Mouse (Mus musculus): Measurements from ENCODE around the gene Ddah1. TPM values are rescaled to one million over a fixed set of nuclear protein-coding genes. Genes with fewer than 3 reads are reported as not detected.
"Not testable (repeated sequence)": the region's sequence is repeated elsewhere in the genome, so short reads cannot be mapped to it uniquely, and the experiment has no call there.

Ddah1 gene
- polyA plus RNA-seq, 1 experiment from 2014 or later = 55.7 TPM

DNA sequence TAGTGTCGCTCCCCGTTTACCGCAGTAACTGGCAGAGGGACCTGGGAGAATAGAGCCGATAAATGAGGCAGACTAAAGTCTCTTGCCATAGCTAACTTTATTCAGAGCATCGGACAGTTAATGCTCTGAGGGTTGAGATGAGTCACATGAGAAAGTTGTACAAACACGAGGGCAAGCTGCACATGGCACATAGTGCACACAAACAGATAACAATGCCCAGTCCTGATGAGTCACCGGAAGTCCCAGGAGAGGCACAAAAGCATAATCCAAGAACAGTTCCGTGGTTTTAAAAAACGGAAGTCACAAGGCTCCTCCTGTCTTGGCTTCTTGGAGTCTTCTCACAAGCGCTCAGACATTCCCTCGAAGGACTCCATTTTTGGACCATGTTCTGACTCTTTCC is 117.6 kb downstream of the Ddah1 start:
- no peak overlapping the region for H3K4me2 ChIP-seq (replicated peaks)
- no peaks in the 10 kb centered on the region for H3K9me3 ChIP-seq
- no peak for ATAC-seq (ENCODE audit: low FRiP score, low read depth)
- 93% methylated on average over 11 of the region's 11 CpGs for WGBS
- no peak overlapping the region for H3K9ac ChIP-seq
- 0 out of 2 replicates have a peak, but pooled peaks cover 3% of the 10 kb centered on the region for H3K27me3 ChIP-seq
- H3K36me3 ChIP-seq = no peaks in the 10 kb centered on the region
- H3K27ac ChIP-seq = no peak overlapping the region
- no peak overlapping the region for H3K4me3 ChIP-seq
- peaks cover 8% of the 10 kb centered on the region; the same call in 1 of the 2 replicates for H3K4me1 ChIP-seq

DNA sequence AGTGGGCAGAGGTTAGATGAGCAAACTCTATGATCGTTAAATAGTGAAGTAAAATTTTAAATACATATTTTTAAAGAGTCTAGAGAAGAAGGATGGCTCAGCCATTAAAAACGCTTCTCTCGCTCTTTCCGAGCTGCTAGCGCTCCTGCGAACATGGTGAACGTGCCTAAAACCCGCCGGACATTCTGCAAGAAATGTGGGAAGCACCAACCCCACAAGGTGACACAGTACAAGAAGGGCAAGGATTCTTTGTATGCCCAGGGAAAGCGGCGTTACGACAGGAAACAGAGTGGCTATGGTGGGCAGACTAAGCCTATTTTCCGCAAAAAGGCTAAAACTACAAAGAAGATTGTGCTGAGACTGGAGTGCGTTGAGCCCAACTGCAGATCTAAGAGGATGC is 120.4 kb downstream of the Ddah1 start:
- not testable (repeated sequence) for H3K4me2 ChIP-seq (replicated peaks); H3K9me3 ChIP-seq; H3K4me3 ChIP-seq; H3K27me3 ChIP-seq; H3K9ac ChIP-seq; H3K36me3 ChIP-seq; ATAC-seq (ENCODE audit: low FRiP score, low read depth); H3K27ac ChIP-seq
- 89% methylated on average over 13 of the region's 14 CpGs for WGBS
- peaks cover 17% of the 10 kb centered on the region for H3K4me1 ChIP-seq

DNA sequence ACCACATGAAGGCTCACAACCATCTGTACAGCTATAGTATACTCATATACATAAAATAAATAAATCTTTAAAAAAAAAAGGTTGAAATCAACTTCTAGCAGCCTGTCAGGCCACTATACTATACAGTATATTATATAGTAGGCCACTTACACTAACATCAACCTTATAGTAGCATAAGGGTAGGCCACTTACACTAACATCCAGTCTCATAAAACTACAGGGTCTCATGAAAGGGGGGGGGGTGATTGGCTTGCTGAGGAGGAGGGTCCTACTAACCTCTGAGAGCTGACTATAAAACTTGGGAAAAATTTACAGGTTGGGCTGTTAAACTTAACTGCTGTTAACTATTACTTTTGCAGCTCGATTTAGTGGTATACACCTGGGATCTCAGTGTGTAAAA is 121.9 kb downstream of the Ddah1 start:
- peak; percentile 83; the same call in 1 of the 2 replicates for ATAC-seq (ENCODE audit: low FRiP score, low read depth)
- H3K9ac ChIP-seq = no peak overlapping the region
- no peak overlapping the region for H3K4me3 ChIP-seq
- H3K27ac ChIP-seq = no peak overlapping the region
- H3K4me2 ChIP-seq (replicated peaks) = no peak overlapping the region
- H3K9me3 ChIP-seq = no peaks in the 10 kb centered on the region
- H3K27me3 ChIP-seq = peaks cover 6% of the 10 kb centered on the region; the same call in 1 of the 2 replicates
- WGBS = 31% methylated on average over 1 of the region's 1 CpGs
- H3K4me1 ChIP-seq = peaks cover 19% of the 10 kb centered on the region
- H3K36me3 ChIP-seq = no peaks in the 10 kb centered on the region

DNA sequence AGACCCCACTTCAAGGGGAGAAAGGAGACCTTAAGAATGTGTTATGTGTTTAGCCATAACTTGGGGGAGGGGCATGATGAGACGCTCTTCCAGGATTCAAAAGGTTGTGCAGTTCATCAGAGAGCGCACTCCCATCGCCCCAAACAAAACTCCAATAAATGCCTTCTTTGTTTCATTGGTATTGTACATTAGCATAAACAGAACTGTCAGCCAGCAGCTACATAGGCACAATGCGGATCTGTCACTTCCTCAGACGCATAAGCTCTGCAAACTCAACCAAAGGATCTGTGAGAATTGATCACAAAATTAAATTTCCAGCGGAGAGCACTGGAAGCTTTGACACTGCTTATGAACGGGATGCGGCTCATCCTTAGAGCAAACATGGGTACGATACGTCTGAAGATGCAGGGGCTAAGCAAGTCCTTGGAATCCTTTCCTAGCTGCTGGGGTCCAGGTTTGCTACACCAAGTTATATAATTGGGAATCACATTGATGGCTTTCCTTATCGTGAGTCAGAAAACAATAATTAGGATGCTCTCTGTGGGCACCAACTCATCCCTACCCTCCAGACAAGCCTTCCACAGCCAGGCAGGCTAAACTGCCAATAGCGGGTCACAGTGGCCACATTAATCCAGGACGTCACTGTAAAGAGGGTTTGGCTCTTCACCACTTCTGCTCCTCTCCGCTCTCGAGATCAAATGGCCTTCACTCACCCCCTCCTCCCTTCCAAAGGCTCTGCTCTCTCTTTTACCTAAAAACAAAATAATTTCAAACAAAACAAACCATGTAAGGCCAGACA is 123.8 kb downstream of the Ddah1 start:
- peaks cover 22% of the 10 kb centered on the region for H3K4me1 ChIP-seq
- no peak for ATAC-seq (ENCODE audit: low FRiP score, low read depth)

DNA sequence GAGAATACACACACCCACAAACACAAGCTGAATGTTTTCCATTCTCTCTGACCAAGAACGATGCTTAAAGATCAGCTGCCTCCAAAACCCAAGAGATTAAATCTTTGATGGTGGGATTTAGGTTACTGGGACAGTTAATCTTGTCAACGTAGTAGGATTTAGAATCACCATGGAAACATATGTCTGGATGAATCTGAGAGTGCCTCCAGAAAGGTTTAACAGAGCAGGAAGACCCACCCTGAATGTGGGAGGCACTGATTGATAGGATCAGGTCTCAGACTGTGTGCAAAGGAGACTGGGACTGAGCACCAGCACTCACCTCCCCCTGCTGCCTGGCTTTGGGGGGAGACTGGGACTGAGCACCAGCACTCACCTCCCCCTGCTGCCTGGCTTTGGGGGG is 124.8 kb downstream of the Ddah1 start:
- Histone ChIP-seq H3K9me3 (no peaks in the 10 kb centered on the region), H3K36me3 (no peaks in the 10 kb centered on the region), H3K4me3 (no peak overlapping the region), H3K27me3 (peaks cover 6% of the 10 kb centered on the region; the same call in 1 of the 2 replicates), H3K9ac (no peak overlapping the region), H3K27ac (no peak overlapping the region), H3K4me1 (peaks cover 22% of the 10 kb centered on the region), H3K4me2 (replicated peaks) (no peak overlapping the region)
- 58% methylated on average over 2 of the region's 2 CpGs for WGBS
- ATAC-seq (ENCODE audit: low FRiP score, low read depth) = no peak

More for the DNA sequence above, 123.8 kb downstream of the Ddah1 start:
- no peak overlapping the region for H3K9ac ChIP-seq
- H3K4me3 ChIP-seq = no peak overlapping the region
- 80% methylated on average over 15 of the region's 15 CpGs for WGBS
- no peaks in the 10 kb centered on the region for H3K9me3 ChIP-seq
- peaks cover 6% of the 10 kb centered on the region; the same call in 1 of the 2 replicates for H3K27me3 ChIP-seq
- H3K27ac ChIP-seq = no peak overlapping the region
- H3K4me2 ChIP-seq (replicated peaks) = no peak overlapping the region
- no peaks in the 10 kb centered on the region for H3K36me3 ChIP-seq

DNA sequence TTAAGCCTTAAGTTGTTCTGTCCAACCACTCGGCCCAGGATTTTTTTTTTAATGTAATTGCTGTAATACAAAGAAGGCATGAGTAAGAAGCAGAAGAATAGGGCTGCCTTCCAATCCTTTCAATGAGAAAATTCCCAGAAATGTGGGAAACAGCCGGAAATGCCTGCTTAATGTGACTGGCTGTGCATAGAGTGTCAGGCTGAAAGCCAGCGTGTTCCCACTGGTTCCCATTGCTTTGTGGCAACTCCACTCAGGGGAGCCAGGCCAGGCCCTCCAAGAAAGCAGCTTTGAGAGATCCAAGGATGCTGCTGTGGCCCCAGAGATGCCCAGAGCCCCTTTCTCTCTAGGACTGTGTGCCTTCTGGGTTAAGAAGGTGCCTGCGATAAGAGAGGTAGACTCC is 126.9 kb downstream of the Ddah1 start:
- no peak for ATAC-seq (ENCODE audit: low FRiP score, low read depth)
- H3K4me3 ChIP-seq = no peak overlapping the region
- peaks cover 23% of the 10 kb centered on the region for H3K4me1 ChIP-seq
- 69% methylated on average over 4 of the region's 4 CpGs for WGBS
- no peaks in the 10 kb centered on the region for H3K9me3 ChIP-seq
- H3K9ac ChIP-seq = no peak overlapping the region
- peak overlapping the region; percentile 40; the same call in 1 of the 2 replicates for H3K27ac ChIP-seq
- H3K4me2 ChIP-seq (replicated peaks) = no peak overlapping the region
- H3K27me3 ChIP-seq = peaks cover 4% of the 10 kb centered on the region; the same call in 1 of the 2 replicates
- H3K36me3 ChIP-seq = peaks cover 6% of the 10 kb centered on the region; the same call in 1 of the 2 replicates

DNA sequence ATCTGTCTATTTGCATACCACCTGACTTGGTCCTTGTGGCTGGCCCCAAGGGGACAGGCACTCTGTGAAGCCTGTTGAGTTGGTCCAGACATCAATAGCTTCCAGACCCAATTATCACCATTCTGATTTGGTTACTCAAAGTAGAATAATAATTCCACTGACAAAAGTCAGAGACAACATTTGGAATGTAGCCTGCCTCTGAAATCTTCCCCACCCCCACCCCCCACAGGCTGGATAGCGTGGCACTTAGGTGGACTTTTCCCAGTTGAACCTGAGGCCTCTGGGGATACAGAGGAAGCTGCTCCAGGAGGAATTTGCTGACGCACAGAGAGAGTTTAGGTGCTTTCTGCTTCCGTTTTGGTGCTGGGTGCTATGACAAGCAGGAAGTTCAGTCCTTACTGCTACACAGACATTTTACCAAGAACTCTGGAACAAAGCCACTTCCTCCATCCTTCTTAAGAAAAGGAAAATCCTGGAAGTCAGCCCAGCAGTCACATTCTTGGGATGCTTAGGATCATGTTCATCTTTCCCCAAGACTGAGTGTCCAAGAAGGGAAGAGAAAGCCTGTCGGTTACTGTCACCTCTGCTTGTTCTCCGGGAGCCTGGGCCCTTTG is 127.5 kb downstream of the Ddah1 start:
- WGBS = 47% methylated on average over 5 of the region's 5 CpGs
- H3K4me2 ChIP-seq (replicated peaks) = no peak overlapping the region
- peaks cover 6% of the 10 kb centered on the region; the same call in 1 of the 2 replicates for H3K36me3 ChIP-seq
- peaks cover 4% of the 10 kb centered on the region; the same call in 1 of the 2 replicates for H3K27me3 ChIP-seq
- no peaks in the 10 kb centered on the region for H3K9me3 ChIP-seq
- peak overlapping the region; percentile 40; the same call in 1 of the 2 replicates for H3K27ac ChIP-seq
- ATAC-seq (ENCODE audit: low FRiP score, low read depth) = no peak
- H3K4me3 ChIP-seq = no peak overlapping the region
- no peak overlapping the region for H3K9ac ChIP-seq
- peaks cover 29% of the 10 kb centered on the region for H3K4me1 ChIP-seq

DNA sequence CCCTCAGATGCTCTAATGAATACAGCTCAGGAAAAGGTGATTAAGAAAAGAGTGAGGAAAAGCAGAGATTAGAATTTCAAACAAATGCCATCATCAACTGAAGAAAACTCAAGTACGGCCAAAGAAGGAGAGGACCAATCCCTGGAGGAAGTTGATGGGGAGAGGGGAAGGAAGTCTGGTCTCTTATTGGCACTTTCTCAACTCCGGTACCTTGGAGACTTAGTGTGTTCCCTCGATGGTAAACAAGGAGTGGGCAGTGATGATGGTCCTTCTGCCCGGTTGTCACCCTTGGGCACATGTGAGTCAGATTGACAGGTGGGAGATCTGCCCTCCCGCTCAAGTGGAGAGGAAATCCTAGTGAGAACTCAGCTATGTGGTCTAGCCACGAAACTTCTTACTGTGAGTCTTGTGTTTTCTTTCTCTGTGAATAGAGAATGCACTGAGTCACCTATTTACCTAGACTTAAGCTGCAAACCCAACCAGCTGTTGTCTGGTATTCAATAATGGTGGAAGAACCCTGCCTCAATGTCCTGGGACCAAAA is 129.0 kb downstream of the Ddah1 start:
- Histone ChIP-seq H3K9ac (no peak overlapping the region), H3K27ac (no peak overlapping the region), H3K36me3 (peaks cover 6% of the 10 kb centered on the region; the same call in 1 of the 2 replicates), H3K4me3 (no peak overlapping the region), H3K27me3 (peaks cover 9% of the 10 kb centered on the region), H3K9me3 (no peaks in the 10 kb centered on the region), H3K4me2 (replicated peaks) (no peak overlapping the region), H3K4me1 (peaks cover 21% of the 10 kb centered on the region)
- 79% methylated on average over 6 of the region's 6 CpGs for WGBS
- ATAC-seq (ENCODE audit: low FRiP score, low read depth) = no peak

DNA sequence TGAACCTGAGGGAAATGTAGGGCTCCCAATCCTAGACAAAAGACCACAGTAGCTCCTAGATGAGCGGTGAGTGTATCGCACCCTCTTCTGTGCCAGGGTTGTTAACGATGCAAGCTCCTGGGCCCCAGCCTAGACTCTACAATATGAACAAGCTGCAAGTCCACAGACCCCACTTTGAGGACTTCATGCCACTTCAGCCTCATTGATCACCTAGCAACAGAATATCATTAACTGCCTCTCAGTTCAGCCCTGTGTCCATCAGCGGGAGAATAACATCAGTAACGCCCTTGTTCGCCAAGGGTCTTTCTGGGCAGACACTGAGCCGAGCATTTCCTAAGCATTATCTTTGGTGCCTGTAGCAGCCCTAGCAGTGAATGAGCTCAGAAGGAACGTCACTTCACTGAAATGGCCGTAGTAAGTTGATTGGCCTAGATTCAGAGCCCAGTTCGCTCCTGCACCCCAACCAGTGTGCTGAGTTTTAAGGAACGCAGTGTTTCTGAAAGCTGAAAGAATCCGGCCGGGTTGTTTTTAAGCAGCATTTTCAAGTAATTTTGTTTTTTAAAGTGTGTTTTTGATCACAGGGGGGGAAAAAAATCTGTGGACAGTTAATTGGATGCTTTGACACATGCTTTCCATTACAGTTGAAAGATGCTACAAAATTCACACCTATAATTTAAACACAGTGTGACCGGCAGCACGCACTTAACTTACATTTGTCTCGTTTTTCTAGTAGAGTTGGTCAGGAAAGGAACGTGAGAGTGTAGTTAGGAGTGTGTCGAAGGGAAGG is 132.1 kb downstream of the Ddah1 start:
- Histone ChIP-seq H3K4me2 (replicated peaks) (no peak overlapping the region), H3K9me3 (no peaks in the 10 kb centered on the region), H3K27me3 (peaks cover 5% of the 10 kb centered on the region; the same call in 1 of the 2 replicates), H3K9ac (no peak overlapping the region), H3K36me3 (peaks cover 6% of the 10 kb centered on the region; the same call in 1 of the 2 replicates), H3K4me3 (no peak overlapping the region), H3K27ac (no peak overlapping the region), H3K4me1 (peaks cover 17% of the 10 kb centered on the region)
- 58% methylated on average over 18 of the region's 18 CpGs for WGBS
- ATAC-seq (ENCODE audit: low FRiP score, low read depth) = no peak

DNA sequence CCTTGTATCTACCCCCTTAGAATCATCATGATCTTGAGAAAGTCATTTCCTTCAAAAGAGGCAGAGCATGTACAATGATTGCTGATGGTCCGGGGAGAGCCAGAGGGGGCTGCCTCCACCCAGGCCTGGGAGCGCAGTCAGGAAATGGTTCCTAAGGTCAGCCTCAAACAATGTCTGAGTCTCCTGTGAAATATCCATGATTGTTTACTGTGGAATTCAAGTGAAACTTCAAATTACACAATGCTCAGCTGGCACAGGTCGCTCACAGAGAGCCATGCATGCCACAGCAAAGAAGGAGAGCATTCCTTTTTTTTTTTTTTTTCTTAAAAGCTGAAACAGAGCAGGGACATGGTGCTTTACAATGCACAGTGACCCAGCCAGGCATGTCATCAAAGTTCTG is 134.0 kb downstream of the Ddah1 start:
- Histone ChIP-seq H3K9ac (no peak overlapping the region), H3K36me3 (peaks cover 6% of the 10 kb centered on the region; the same call in 1 of the 2 replicates), H3K27me3 (peaks cover 5% of the 10 kb centered on the region; the same call in 1 of the 2 replicates), H3K9me3 (no peaks in the 10 kb centered on the region), H3K27ac (no peak overlapping the region), H3K4me1 (peaks cover 9% of the 10 kb centered on the region; the same call in 1 of the 2 replicates), H3K4me2 (replicated peaks) (no peak overlapping the region), H3K4me3 (no peak overlapping the region)
- WGBS = 82% methylated on average over 3 of the region's 3 CpGs
- ATAC-seq (ENCODE audit: low FRiP score, low read depth) = no peak

DNA sequence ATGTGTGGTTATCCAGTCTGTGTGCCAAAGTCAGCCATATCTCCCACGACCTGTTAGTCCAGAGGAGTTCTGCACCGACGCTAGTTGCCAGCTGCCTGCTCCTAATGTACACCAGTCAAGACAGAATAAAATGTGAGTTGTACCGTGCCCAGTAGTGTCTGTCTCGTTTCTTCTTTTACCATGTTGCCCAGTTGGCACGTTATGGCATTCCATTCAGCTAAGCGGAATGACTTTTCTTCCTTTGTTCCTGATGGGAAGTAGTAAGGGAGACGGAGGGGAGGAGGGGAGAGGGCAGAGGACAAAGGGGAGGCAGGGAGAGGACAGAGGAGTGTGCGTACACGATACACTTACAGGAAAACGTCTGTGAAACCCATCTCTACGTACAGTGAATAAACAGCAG is 135.7 kb downstream of the Ddah1 start:
- Histone ChIP-seq H3K4me2 (replicated peaks) (no peak overlapping the region), H3K9ac (no peak overlapping the region), H3K27ac (no peak overlapping the region), H3K9me3 (no peaks in the 10 kb centered on the region), H3K36me3 (peaks cover 6% of the 10 kb centered on the region; the same call in 1 of the 2 replicates), H3K4me3 (no peak overlapping the region), H3K4me1 (peaks cover 9% of the 10 kb centered on the region; the same call in 1 of the 2 replicates), H3K27me3 (peaks cover 5% of the 10 kb centered on the region; the same call in 1 of the 2 replicates)
- no peak for ATAC-seq (ENCODE audit: low FRiP score, low read depth)
- 74% methylated on average over 12 of the region's 12 CpGs for WGBS

All from limb, embryonic 13.5 days (tissue).